Mouse (Mus musculus) hindbrain, embryonic 10.5 days (tissue): ENCODE measurements around the gene Cdk5rap2. TPM values are rescaled to one million over a fixed set of nuclear protein-coding genes. Genes with fewer than 3 reads are reported as not detected.

ENCODE experiments used
- DNase-seq: peaks from one replicate; pipeline ENCODE4 v3.0.0-alpha.2; 2017; ENCODE audit warnings: low spot score
- H3K27ac ChIP-seq: fragments of 300-500 bp; sonication (generic); 2 replicates; pipeline ENCODE4 v1.5.1; 2016; ENCODE audit warnings: mild to moderate bottlenecking, moderate library complexity
- H3K27me3 ChIP-seq: fragments of 300-500 bp; sonication (generic); 2 replicates; pipeline ENCODE4 v1.6.1; 2016; ENCODE audit warnings: mild to moderate bottlenecking; ENCODE audit not compliant: poor library complexity, insufficient read depth, severe bottlenecking
- H3K36me3 ChIP-seq: fragments of 300-500 bp; sonication (generic); 2 replicates; pipeline ENCODE4 v1.6.1; 2016; ENCODE audit warnings: mild to moderate bottlenecking, moderate library complexity
- H3K4me1 ChIP-seq: fragments of 300-500 bp; sonication (generic); replicated peaks from 2 replicates; pipeline ENCODE4 v1.6.1; 2016; ENCODE audit warnings: mild to moderate bottlenecking
- H3K4me3 ChIP-seq: fragments of 300-500 bp; sonication (generic); 2 replicates; pipeline ENCODE4 v1.5.1; 2016; ENCODE audit warnings: mild to moderate bottlenecking, moderate library complexity
- H3K9me3 ChIP-seq: fragments of 300-500 bp; sonication (generic); 2 replicates; pipeline ENCODE4 v1.6.1; 2016; ENCODE audit warnings: mild to moderate bottlenecking, moderate library complexity
- WGBS: fragments of 180-500 bp; shearing (Covaris S2); methylation state at CpG from one replicate; pipeline ENCODE4 v1.1.7; 2016; 5-methylcytosine and 5-hydroxymethylcytosine counted together
- polyA plus RNA-seq: library from polyadenylated mRNA; unstranded; fragments of >200 nt; fragmentation: Nextera tagmentation; extraction: Ambion mirVana; gene quantifications from 2 replicates; pipeline ENCODE4 v1.2.1, GENCODE M21; 2016

Gene Cdk5rap2
- polyA plus RNA-seq, 1 experiment from 2014 or later = 18.1 TPM

- H3K27ac ChIP-seq = peak overlapping the region; percentile 2; the same call in 1 of the 2 replicates
- H3K4me3 ChIP-seq = no peak overlapping the region
- 83% methylated on average over 6 of the region's 6 CpGs for WGBS
- H3K4me1 ChIP-seq = peaks cover 20% of the 10 kb centered on the region
- DNase-seq = no peak
- H3K9me3 ChIP-seq = no peaks in the 10 kb centered on the region
- H3K36me3 ChIP-seq = peaks cover 28% of the 10 kb centered on the region
- H3K27me3 ChIP-seq = no peaks in the 10 kb centered on the region
Observed at GRCm38 (mm10) chr4:70332981-70333380, 77.3 kb downstream of the Cdk5rap2 start.

GRCm38 (mm10) chr4:70332576-70332975, 77.7 kb downstream of the Cdk5rap2 start:
- Histone ChIP-seq H3K27ac (peak overlapping the region; percentile 2; the same call in 1 of the 2 replicates), H3K27me3 (no peaks in the 10 kb centered on the region), H3K4me1 (peaks cover 20% of the 10 kb centered on the region), H3K36me3 (peaks cover 24% of the 10 kb centered on the region), H3K9me3 (no peaks in the 10 kb centered on the region), H3K4me3 (no peak overlapping the region)
- peak; percentile 7 for DNase-seq
- 59% methylated on average over 7 of the region's 7 CpGs for WGBS

GRCm38 (mm10) chr4:70331181-70331580, 79.1 kb downstream of the Cdk5rap2 start:
- no peaks in the 10 kb centered on the region for H3K27me3 ChIP-seq
- DNase-seq = no peak
- H3K9me3 ChIP-seq = no peaks in the 10 kb centered on the region
- peaks cover 23% of the 10 kb centered on the region for H3K36me3 ChIP-seq
- no peak overlapping the region for H3K4me3 ChIP-seq
- no peak overlapping the region for H3K27ac ChIP-seq
- peaks cover 20% of the 10 kb centered on the region for H3K4me1 ChIP-seq
- WGBS = 91% methylated on average over 6 of the region's 6 CpGs

GRCm38 (mm10) chr4:70328033-70328432, 82.2 kb downstream of the Cdk5rap2 start:
- WGBS = 89% methylated on average over 9 of the region's 9 CpGs
- no peak for DNase-seq
- Histone ChIP-seq H3K4me3 (no peak overlapping the region), H3K9me3 (no peaks in the 10 kb centered on the region), H3K36me3 (peaks cover 32% of the 10 kb centered on the region), H3K27ac (no peak overlapping the region), H3K4me1 (peaks cover 6% of the 10 kb centered on the region), H3K27me3 (no peaks in the 10 kb centered on the region)

- Histone ChIP-seq H3K27me3 (no peaks in the 10 kb centered on the region), H3K36me3 (peaks cover 32% of the 10 kb centered on the region), H3K4me1 (peaks cover under 1% of the 10 kb centered on the region), H3K4me3 (no peak overlapping the region), H3K27ac (no peak overlapping the region), H3K9me3 (no peaks in the 10 kb centered on the region)
- 40% methylated on average over 1 of the region's 1 CpGs for WGBS
- no peak for DNase-seq
Observed at GRCm38 (mm10) chr4:70327436-70327835, 82.8 kb downstream of the Cdk5rap2 start.

GRCm38 (mm10) chr4:70321586-70321985, 88.7 kb downstream of the Cdk5rap2 start:
- H3K4me1 ChIP-seq = no peaks in the 10 kb centered on the region
- WGBS = 79% methylated on average over 1 of the region's 1 CpGs
- DNase-seq = no peak

GRCm38 (mm10) chr4:70312170-70312569, 98.1 kb downstream of the Cdk5rap2 start:
- no peak overlapping the region for H3K4me3 ChIP-seq
- peaks cover 50% of the 10 kb centered on the region for H3K36me3 ChIP-seq

More at GRCm38 (mm10) chr4:70321586-70321985, 88.7 kb downstream of the Cdk5rap2 start:
- peaks cover 22% of the 10 kb centered on the region for H3K36me3 ChIP-seq
- no peak overlapping the region for H3K27ac ChIP-seq
- no peak overlapping the region for H3K4me3 ChIP-seq
- no peaks in the 10 kb centered on the region for H3K27me3 ChIP-seq
- H3K9me3 ChIP-seq = no peaks in the 10 kb centered on the region

GRCm38 (mm10) chr4:70311530-70311929, 98.7 kb downstream of the Cdk5rap2 start:
- Histone ChIP-seq H3K36me3 (peaks cover 50% of the 10 kb centered on the region), H3K4me1 (no peaks in the 10 kb centered on the region), H3K4me3 (no peak overlapping the region), H3K27me3 (no peaks in the 10 kb centered on the region), H3K9me3 (no peaks in the 10 kb centered on the region), H3K27ac (no peak overlapping the region)
- 91% methylated on average over 5 of the region's 5 CpGs for WGBS
- DNase-seq = no peak

More at GRCm38 (mm10) chr4:70312170-70312569, 98.1 kb downstream of the Cdk5rap2 start:
- Histone ChIP-seq H3K27ac (no peak overlapping the region), H3K4me1 (no peaks in the 10 kb centered on the region), H3K27me3 (no peaks in the 10 kb centered on the region), H3K9me3 (no peaks in the 10 kb centered on the region)
- no peak for DNase-seq
- 93% methylated on average over 4 of the region's 4 CpGs for WGBS

GRCm38 (mm10) chr4:70307230-70307629, 103.0 kb downstream of the Cdk5rap2 start:
- Histone ChIP-seq H3K4me1 (no peaks in the 10 kb centered on the region), H3K4me3 (no peak overlapping the region), H3K27ac (no peak overlapping the region), H3K27me3 (no peaks in the 10 kb centered on the region), H3K9me3 (no peaks in the 10 kb centered on the region), H3K36me3 (peaks cover 46% of the 10 kb centered on the region)
- 73% methylated on average over 4 of the region's 4 CpGs for WGBS
- peak; percentile 31 for DNase-seq

GRCm38 (mm10) chr4:70303870-70304269, 106.4 kb downstream of the Cdk5rap2 start:
- no peak for DNase-seq
- H3K4me1 ChIP-seq = no peaks in the 10 kb centered on the region
- H3K27me3 ChIP-seq = no peaks in the 10 kb centered on the region
- WGBS = 90% methylated on average over 4 of the region's 4 CpGs
- peaks cover 67% of the 10 kb centered on the region for H3K36me3 ChIP-seq
- no peak overlapping the region for H3K4me3 ChIP-seq
- no peaks in the 10 kb centered on the region for H3K9me3 ChIP-seq
- no peak overlapping the region for H3K27ac ChIP-seq

- Histone ChIP-seq H3K27ac (no peak overlapping the region), H3K36me3 (peaks cover 80% of the 10 kb centered on the region), H3K4me3 (no peak overlapping the region), H3K27me3 (no peaks in the 10 kb centered on the region), H3K4me1 (no peaks in the 10 kb centered on the region), H3K9me3 (no peaks in the 10 kb centered on the region)
- 89% methylated on average over 9 of the region's 9 CpGs for WGBS
- no peak for DNase-seq
Observed at GRCm38 (mm10) chr4:70301187-70301586, 109.1 kb downstream of the Cdk5rap2 start.

GRCm38 (mm10) chr4:70289361-70289760, 120.9 kb downstream of the Cdk5rap2 start:
- Histone ChIP-seq H3K4me1 (no peaks in the 10 kb centered on the region), H3K4me3 (no peak overlapping the region), H3K36me3 (peaks cover 67% of the 10 kb centered on the region), H3K9me3 (no peaks in the 10 kb centered on the region), H3K27ac (no peak overlapping the region), H3K27me3 (no peaks in the 10 kb centered on the region)
- DNase-seq = no peak
- WGBS = 96% methylated on average over 6 of the region's 6 CpGs

GRCm38 (mm10) chr4:70283163-70283562, 127.1 kb downstream of the Cdk5rap2 start:
- no peak overlapping the region for H3K27ac ChIP-seq
- no peaks in the 10 kb centered on the region for H3K27me3 ChIP-seq
- no peak overlapping the region for H3K4me3 ChIP-seq
- H3K36me3 ChIP-seq = peaks cover 90% of the 10 kb centered on the region
- no peaks in the 10 kb centered on the region for H3K9me3 ChIP-seq
- no peak for DNase-seq
- no peaks in the 10 kb centered on the region for H3K4me1 ChIP-seq
- WGBS = 94% methylated on average over 9 of the region's 9 CpGs

- no peaks in the 10 kb centered on the region for H3K27me3 ChIP-seq
- no peak for DNase-seq
- peaks cover 76% of the 10 kb centered on the region for H3K36me3 ChIP-seq
- H3K4me3 ChIP-seq = no peak overlapping the region
- no peak overlapping the region for H3K27ac ChIP-seq
- no peaks in the 10 kb centered on the region for H3K4me1 ChIP-seq
- H3K9me3 ChIP-seq = no peaks in the 10 kb centered on the region
- 95% methylated on average over 4 of the region's 4 CpGs for WGBS
Observed at GRCm38 (mm10) chr4:70278882-70279281, 131.4 kb downstream of the Cdk5rap2 start.
